Mouse (Mus musculus): ENCODE data around the gene Efcab14. TPM values are rescaled to one million over a fixed set of nuclear protein-coding genes. Genes with fewer than 3 reads are reported as not detected.

Efcab14 gene
- polyA plus RNA-seq, 1 experiment = 42.0 TPM

- Histone ChIP-seq H3K4me1 (ENCODE audit: control insufficient read depth, insufficient read depth, low read length) (no peaks in the 10 kb centered on the region), H3K4me3 (ENCODE audit: insufficient read depth, low read length) (no peak overlapping the region), H3K27ac (ENCODE audit: insufficient read depth, low read length) (no peak overlapping the region)
- TF ChIP-seq POLR2A (IDR thresholded peaks at IDR 0.05; ENCODE audit: extremely low read depth, insufficient read depth, low read length) (no peak), CTCF (IDR thresholded peaks at IDR 0.05; ENCODE audit: extremely low read depth, insufficient read depth, low read length) (no peak)
Observed at GRCm38 (mm10) chr4:115767647-115768467, 30.3 kb downstream of the Efcab14 start.

- TF ChIP-seq POLR2A (IDR thresholded peaks at IDR 0.05; ENCODE audit: extremely low read depth, insufficient read depth, low read length) = no peak
- no peak for TF ChIP-seq CTCF (IDR thresholded peaks at IDR 0.05; ENCODE audit: extremely low read depth, insufficient read depth, low read length)
- no peaks in the 10 kb centered on the region for H3K4me1 ChIP-seq (ENCODE audit: control insufficient read depth, insufficient read depth, low read length)
- H3K27ac ChIP-seq (ENCODE audit: insufficient read depth, low read length) = no peak overlapping the region
- no peak overlapping the region for H3K4me3 ChIP-seq (ENCODE audit: insufficient read depth, low read length)
Observed at GRCm38 (mm10) chr4:115775056-115775455, 37.5 kb downstream of the Efcab14 start.

DNA sequence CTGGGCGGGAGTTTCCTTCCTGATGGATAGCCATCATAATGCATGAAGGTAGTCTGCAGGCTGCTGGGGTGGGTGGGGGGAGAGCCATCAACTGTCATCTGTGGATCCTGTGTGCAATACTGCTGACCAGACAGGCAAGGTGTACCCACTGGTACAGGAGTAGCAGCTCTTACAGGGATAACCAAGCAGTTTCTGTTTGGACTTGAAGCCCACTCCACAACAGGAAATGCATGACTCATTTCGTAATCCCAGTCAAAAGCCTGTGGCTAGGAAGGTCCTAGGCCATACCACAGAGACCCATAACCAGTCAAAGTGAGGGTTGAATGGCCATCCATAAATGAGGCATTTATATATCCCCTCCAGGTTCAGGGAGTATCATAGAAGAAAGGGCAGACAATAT, 40.1 kb downstream of the Efcab14 start:
- TF ChIP-seq CTCF (IDR thresholded peaks at IDR 0.05; ENCODE audit: extremely low read depth, insufficient read depth, low read length) (no peak), POLR2A (IDR thresholded peaks at IDR 0.05; ENCODE audit: extremely low read depth, insufficient read depth, low read length) (no peak)
- no peak overlapping the region for H3K27ac ChIP-seq (ENCODE audit: insufficient read depth, low read length)
- H3K4me3 ChIP-seq (ENCODE audit: insufficient read depth, low read length) = no peak overlapping the region
- peaks cover 3% of the 10 kb centered on the region; the same call in 1 of the 2 replicates for H3K4me1 ChIP-seq (ENCODE audit: control insufficient read depth, insufficient read depth, low read length)

DNA sequence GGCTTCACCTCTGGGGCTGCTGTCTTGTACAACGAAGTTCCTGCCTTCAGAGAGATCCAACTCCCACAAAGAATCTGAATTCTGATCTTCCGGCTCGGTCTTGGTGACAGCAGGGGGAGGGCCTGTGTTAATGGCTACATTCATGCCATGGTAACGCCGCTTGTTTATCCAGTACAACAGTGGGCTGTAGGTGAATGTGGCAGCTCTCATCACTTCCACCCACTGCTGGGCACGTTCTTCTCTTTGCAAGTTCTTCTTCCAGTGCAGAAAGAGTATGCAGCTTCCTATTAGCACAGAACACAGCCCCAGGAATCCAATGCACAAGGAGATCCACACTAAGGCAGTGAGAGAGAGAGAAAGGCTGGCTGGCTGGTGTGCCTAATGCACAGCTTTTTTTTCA, 42.7 kb downstream of the Efcab14 start:
- no peak overlapping the region for H3K27ac ChIP-seq (ENCODE audit: insufficient read depth, low read length)

DNA sequence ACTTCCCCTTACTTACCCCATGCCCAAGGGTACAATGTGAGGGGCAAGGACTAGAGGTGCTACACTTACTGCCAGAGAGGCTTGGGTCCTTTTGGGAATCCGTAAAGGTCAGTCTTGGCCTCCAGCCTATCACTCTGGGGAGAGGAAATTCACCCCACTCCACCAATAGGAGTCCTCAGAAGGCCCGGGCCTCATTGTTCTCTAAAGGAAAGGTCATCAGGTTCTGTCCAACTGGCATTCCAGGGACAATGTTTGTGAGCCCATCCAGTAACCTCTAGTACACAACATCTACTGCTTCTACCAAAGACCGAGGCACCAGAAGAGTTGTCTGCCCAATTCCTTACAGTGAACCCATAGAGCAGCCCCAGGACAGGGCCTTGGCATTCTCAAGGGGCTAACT, 43.4 kb downstream of the Efcab14 start, which contains the start of gene Tex38:
Gene Tex38, minus strand, starts transcription at position 101 of the 400 bp plus-strand sequence.
- Histone ChIP-seq H3K4me3 (ENCODE audit: insufficient read depth, low read length) (no peak within 1 kb of the TSS), H3K4me1 (ENCODE audit: control insufficient read depth, insufficient read depth, low read length) (peaks cover 11% of the 10 kb centered on the region), H3K27ac (ENCODE audit: insufficient read depth, low read length) (no peak within 1 kb of the TSS)
- TF ChIP-seq POLR2A (IDR thresholded peaks at IDR 0.05; ENCODE audit: extremely low read depth, insufficient read depth, low read length) (no peak), CTCF (IDR thresholded peaks at IDR 0.05; ENCODE audit: extremely low read depth, insufficient read depth, low read length) (no peak)

More for the DNA sequence above, 42.7 kb downstream of the Efcab14 start:
- Histone ChIP-seq H3K4me3 (ENCODE audit: insufficient read depth, low read length) (no peak overlapping the region), H3K4me1 (ENCODE audit: control insufficient read depth, insufficient read depth, low read length) (peaks cover 6% of the 10 kb centered on the region; the same call in 1 of the 2 replicates)
- TF ChIP-seq CTCF (IDR thresholded peaks at IDR 0.05; ENCODE audit: extremely low read depth, insufficient read depth, low read length) = no peak
- no peak for TF ChIP-seq POLR2A (IDR thresholded peaks at IDR 0.05; ENCODE audit: extremely low read depth, insufficient read depth, low read length)

- Histone ChIP-seq H3K27ac (ENCODE audit: insufficient read depth, low read length) (no peak overlapping the region), H3K4me1 (ENCODE audit: control insufficient read depth, insufficient read depth, low read length) (peaks cover 11% of the 10 kb centered on the region), H3K4me3 (ENCODE audit: insufficient read depth, low read length) (no peak overlapping the region)
- TF ChIP-seq CTCF (IDR thresholded peaks at IDR 0.05; ENCODE audit: extremely low read depth, insufficient read depth, low read length) (no peak), POLR2A (IDR thresholded peaks at IDR 0.05; ENCODE audit: extremely low read depth, insufficient read depth, low read length) (no peak)
Observed at GRCm38 (mm10) chr4:115782026-115782805, 44.7 kb downstream of the Efcab14 start.

DNA sequence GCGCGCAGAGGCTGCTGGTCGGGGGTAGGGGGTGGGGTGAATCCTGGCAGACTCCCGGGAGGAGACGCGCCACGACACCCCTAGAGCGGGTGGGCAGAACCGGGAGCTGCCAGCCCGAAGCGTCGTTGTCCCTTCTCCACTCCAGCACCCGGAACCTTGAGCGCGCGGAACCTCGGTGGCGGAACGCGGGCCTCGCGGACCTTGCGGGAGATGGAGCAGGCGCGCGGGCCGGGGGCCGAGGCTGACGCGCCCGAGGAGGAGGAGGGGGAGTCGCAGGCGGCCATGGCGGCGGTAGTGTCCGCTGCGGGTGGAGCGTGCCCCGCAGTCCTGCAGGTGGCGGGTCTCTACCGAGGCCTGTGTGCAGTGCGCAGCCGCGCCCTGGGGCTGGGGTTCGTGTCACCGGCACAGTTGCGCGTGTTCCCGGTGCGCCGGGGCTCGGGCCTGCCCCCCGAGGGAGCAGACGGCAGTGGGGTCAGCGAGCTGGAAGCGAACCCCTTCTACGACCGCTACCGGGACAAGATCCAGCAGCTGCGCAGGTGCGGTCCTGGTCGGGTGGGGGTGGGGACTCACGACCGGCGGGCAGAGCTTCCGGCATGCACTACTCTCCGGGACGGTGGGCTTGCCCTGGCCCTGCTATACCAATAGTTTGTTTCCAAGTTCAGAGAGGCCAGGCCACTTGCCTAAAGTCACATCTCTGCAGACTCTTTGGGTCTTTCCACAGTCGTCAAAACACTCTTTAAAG, 47.4 kb downstream of the Efcab14 start, which contains the start of gene Atpaf1:
Gene Atpaf1, plus strand, starts transcription at position 44 of the 742 bp plus-strand sequence.
- peak within 1 kb of the TSS; percentile 63 for H3K4me3 ChIP-seq (ENCODE audit: insufficient read depth, low read length)

GRCm38 (mm10) chr4:115785511-115786034, 48.0 kb downstream of the Efcab14 start:
- TF ChIP-seq CTCF (IDR thresholded peaks at IDR 0.05; ENCODE audit: extremely low read depth, insufficient read depth, low read length) = no peak
- no peak for TF ChIP-seq POLR2A (IDR thresholded peaks at IDR 0.05; ENCODE audit: extremely low read depth, insufficient read depth, low read length)
- H3K4me1 ChIP-seq (ENCODE audit: control insufficient read depth, insufficient read depth, low read length) = peaks cover 9% of the 10 kb centered on the region
- H3K4me3 ChIP-seq (ENCODE audit: insufficient read depth, low read length) = peak overlapping the region; percentile 63
- H3K27ac ChIP-seq (ENCODE audit: insufficient read depth, low read length) = 0 out of 2 replicates have a peak overlapping the region, but pooled peaks have one; percentile 18

More for the DNA sequence above, 47.4 kb downstream of the Efcab14 start, which contains the start of gene Atpaf1:
- TF ChIP-seq CTCF (IDR thresholded peaks at IDR 0.05; ENCODE audit: extremely low read depth, insufficient read depth, low read length) (no peak), POLR2A (IDR thresholded peaks at IDR 0.05; ENCODE audit: extremely low read depth, insufficient read depth, low read length) (peak; percentile 40; the same call in 1 of the 2 replicates)
- H3K27ac ChIP-seq (ENCODE audit: insufficient read depth, low read length) = peak within 1 kb of the TSS; percentile 36
- peaks cover 11% of the 10 kb centered on the region for H3K4me1 ChIP-seq (ENCODE audit: control insufficient read depth, insufficient read depth, low read length)

All from cortical plate, adult 2 months (tissue).